In the genomic region with DNA sequence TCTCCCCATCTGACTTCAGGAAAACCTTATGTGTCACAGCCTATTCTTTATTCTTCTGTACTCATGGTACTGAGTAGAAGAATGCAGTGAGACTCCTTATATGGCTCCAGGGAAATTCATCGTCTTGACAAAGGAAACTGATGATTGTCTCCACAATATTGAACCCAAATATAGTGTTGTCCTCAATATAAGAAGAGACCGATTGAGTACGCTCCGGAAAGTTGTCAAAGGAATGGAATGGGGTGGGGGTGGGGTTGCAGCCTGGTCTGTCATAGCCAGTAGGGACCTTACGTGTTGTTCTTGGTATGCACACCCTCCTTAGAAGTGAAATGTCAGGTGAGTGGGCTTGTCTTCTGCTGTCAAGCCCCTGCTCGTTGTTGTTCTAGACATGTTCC, we compare ENCODE assay signal across 13 mouse cellular contexts.
DNase-seq lines count a peak whose midpoint lies in the region; ATAC-seq and TF ChIP-seq lines count a peak whose summit lies in the region.
"Had no signal": no experiment of that assay in that cellular context is flagged by ENCODE, and none has a peak within 500 bp of the region (broad histone marks: within the 10 kb centered on the region; RNA-seq: fewer than 3 reads in every experiment).

No protein-coding gene starts in this region.

- H3K4me2 ChIP-seq in lung, embryonic 14.5 days = peak overlapping the region; percentile 37; the same call in 1 of the 2 replicates
- peak overlapping the region; percentile 71 for H3K4me2 ChIP-seq in heart, postnatal 0 days (ENCODE audit: low read depth, low read length)
- peak overlapping the region; percentile 40 for H3K4me2 ChIP-seq in stomach, embryonic 16.5 days (ENCODE audit: low read depth, low read length)
- H3K4me2 ChIP-seq: hindbrain, embryonic 13.5 days; midbrain, embryonic 12.5 days had no signal

- H3K9ac ChIP-seq in lung, embryonic 14.5 days = no peak overlapping the region
- peak overlapping the region; percentile 60 for H3K9ac ChIP-seq in heart, postnatal 0 days (replicated peaks; ENCODE audit: low read depth, low read length)
- H3K9ac ChIP-seq in stomach, embryonic 16.5 days (ENCODE audit: low read length) = no peak overlapping the region
- H3K9ac ChIP-seq: hindbrain, embryonic 13.5 days; midbrain, embryonic 12.5 days had no signal

- no peak for TF ChIP-seq EP300 in heart, postnatal 0 days (IDR thresholded peaks at IDR 0.05; ENCODE audit: low read depth)

- WGBS in lung, embryonic 14.5 days = 67% methylated on average over 6 of the region's 6 CpGs
- 43% methylated on average over 6 of the region's 6 CpGs for WGBS in heart, postnatal 0 days
- WGBS in stomach, embryonic 16.5 days = 72% methylated on average over 6 of the region's 6 CpGs

- H3K36me3 ChIP-seq in lung, embryonic 14.5 days (ENCODE audit: insufficient read depth) = no peaks in the 10 kb centered on the region
- H3K36me3 ChIP-seq in heart, postnatal 0 days (replicated peaks; ENCODE audit: control insufficient read depth, insufficient read depth, low read length) = no peaks in the 10 kb centered on the region
- H3K36me3 ChIP-seq in stomach, embryonic 16.5 days (ENCODE audit: control insufficient read depth, insufficient read depth, low read length) = no peaks in the 10 kb centered on the region
- H3K36me3 ChIP-seq: hindbrain, embryonic 13.5 days; midbrain, embryonic 12.5 days had no signal

- peaks cover 7% of the 10 kb centered on the region; the same call in 1 of the 2 replicates for H3K4me1 ChIP-seq in lung, embryonic 14.5 days (ENCODE audit: insufficient read depth)
- peaks cover 18% of the 10 kb centered on the region; the same call in 1 of the 2 replicates for H3K4me1 ChIP-seq in heart, postnatal 0 days (ENCODE audit: control insufficient read depth, insufficient read depth)
- peaks cover 14% of the 10 kb centered on the region for H3K4me1 ChIP-seq in stomach, embryonic 16.5 days (ENCODE audit: control insufficient read depth, insufficient read depth, low read length)

- no peaks in the 10 kb centered on the region for H3K27me3 ChIP-seq in lung, embryonic 14.5 days (ENCODE audit: insufficient read depth, low read length)
- H3K27me3 ChIP-seq in heart, postnatal 0 days (ENCODE audit: control insufficient read depth, insufficient read depth, low read length) = no peaks in the 10 kb centered on the region
- no peaks in the 10 kb centered on the region for H3K27me3 ChIP-seq in stomach, embryonic 16.5 days (ENCODE audit: control insufficient read depth, insufficient read depth, low read length)
- H3K27me3 ChIP-seq: hindbrain, embryonic 13.5 days; midbrain, embryonic 12.5 days had no signal

- no peak overlapping the region for H3K27ac ChIP-seq in lung, embryonic 14.5 days (ENCODE audit: low read depth)
- peak overlapping the region; percentile 98 for H3K27ac ChIP-seq in heart, postnatal 0 days (ENCODE audit: low read depth)
- peak overlapping the region; percentile 88 for H3K27ac ChIP-seq in stomach, embryonic 16.5 days (ENCODE audit: low read length)
- H3K27ac ChIP-seq: hindbrain, embryonic 13.5 days; midbrain, embryonic 12.5 days had no signal

- no peak overlapping the region for H3K4me3 ChIP-seq in lung, embryonic 14.5 days (ENCODE audit: low read depth, low read length)
- peak overlapping the region; percentile 46 for H3K4me3 ChIP-seq in heart, postnatal 0 days (ENCODE audit: low read depth, low read length)
- no peak overlapping the region for H3K4me3 ChIP-seq in stomach, embryonic 16.5 days (replicated peaks; ENCODE audit: low read length)
- H3K4me3 ChIP-seq: hindbrain, embryonic 13.5 days; midbrain, embryonic 12.5 days had no signal

- no peak for TF ChIP-seq CTCF in lung, embryonic 14.5 days (IDR thresholded peaks at IDR 0.05; ENCODE audit: low read depth)
- TF ChIP-seq CTCF in heart, postnatal 0 days (IDR thresholded peaks at IDR 0.05; ENCODE audit: low read depth) = no peak

- H3K9me3 ChIP-seq in lung, embryonic 14.5 days (ENCODE audit: low read depth, low read length) = no peaks in the 10 kb centered on the region
- no peaks in the 10 kb centered on the region for H3K9me3 ChIP-seq in heart, postnatal 0 days (replicated peaks; ENCODE audit: control insufficient read depth, low read length)
- no peaks in the 10 kb centered on the region for H3K9me3 ChIP-seq in stomach, embryonic 16.5 days (replicated peaks; ENCODE audit: control insufficient read depth, low read length)
- H3K9me3 ChIP-seq: hindbrain, embryonic 13.5 days; midbrain, embryonic 12.5 days had no signal

- no peak for ATAC-seq in lung, embryonic 14.5 days (ENCODE audit: insufficient read depth)
- peak; percentile 16; the same call in 1 of the 2 replicates for ATAC-seq in heart, postnatal 0 days (ENCODE audit: insufficient read depth, low read depth)
- no peak for ATAC-seq in stomach, embryonic 16.5 days (ENCODE audit: insufficient read depth, low FRiP score)

- peak; percentile 44 for DNase-seq in heart, adult 8-10 months (ENCODE audit: low spot score)
- no peak for DNase-seq in heart, postnatal 36 days
- DNase-seq in lung, embryonic 14.5 days = no peak
- DNase-seq in lung, postnatal 4 days = no peak
- DNase-seq in heart, postnatal 0 days (ENCODE audit: low spot score) = peak; percentile 51
- no peak for DNase-seq in Muller cell, postnatal 12 days (ENCODE audit: inconsistent ontology term)
- no peak for DNase-seq in layer of hippocampus, adult 8-10 months (ENCODE audit: low spot score in 2 of 2)
- DNase-seq: cerebellum, adult 18-20 months; right cerebral cortex, postnatal 4 days; thymus, postnatal 25 days had no signal

- intact Hi-C loops in heart, postnatal 36 days (cut with DNase I) = loop anchor here (2.0 to 5.0 kb wide), 2 partner anchors 210 to 452 kb away; no protein-coding TSS in a partner anchor

Comparison
In these comparisons a context has a peak if more than half of its experiments do, and no peak if none do; other contexts are left out.
1. DNase-seq: peak in heart, adult 8-10 months (single experiment) and heart, postnatal 0 days (single experiment); none in heart, postnatal 36 days (0 of 2), lung, embryonic 14.5 days (single experiment), lung, postnatal 4 days (0 of 2), Muller cell, postnatal 12 days (single experiment) and layer of hippocampus, adult 8-10 months (0 of 2).
2. Peak in every context shown above with its lines, with median percentiles within 50 percentile points of each other: H3K4me2 ChIP-seq.